9 mouse cellular contexts compared by ENCODE assay signal in genomic region chr7:130827431-130827830, GRCm38 (mm10). TPM values are rescaled to one million over a fixed set of nuclear protein-coding genes. Genes with fewer than 3 reads are reported as not detected.
DNase-seq lines count a peak whose midpoint lies in the region; ATAC-seq and TF ChIP-seq lines count a peak whose summit lies in the region.
"Had no signal": no experiment of that assay in that cellular context is flagged by ENCODE, and none has a peak within 500 bp of the region (broad histone marks: within the 10 kb centered on the region; RNA-seq: fewer than 3 reads in every experiment).

No protein-coding gene starts in this region.

- H3K9me3 ChIP-seq in forebrain, embryonic 10.5 days = no peaks in the 10 kb centered on the region
- no peaks in the 10 kb centered on the region for H3K9me3 ChIP-seq in forebrain, embryonic 12.5 days
- no peaks in the 10 kb centered on the region for H3K9me3 ChIP-seq in hindbrain, postnatal 0 days (ENCODE audit: low read length)

- TF ChIP-seq CTCF in hindbrain, postnatal 0 days (IDR thresholded peaks at IDR 0.05; ENCODE audit: low read depth) = peak; percentile 84
- peak; percentile 39; the same call in 1 of the 2 replicates for TF ChIP-seq CTCF in lung, adult 2 months (IDR thresholded peaks at IDR 0.05; ENCODE audit: insufficient read depth, low read length)

- H3K4me3 ChIP-seq in forebrain, embryonic 10.5 days = no peak overlapping the region
- no peak overlapping the region for H3K4me3 ChIP-seq in forebrain, embryonic 12.5 days (replicated peaks)
- no peak overlapping the region for H3K4me3 ChIP-seq in hindbrain, postnatal 0 days (ENCODE audit: low read length)
- H3K4me3 ChIP-seq in lung, adult 2 months (replicated peaks; ENCODE audit: extremely low read depth, low read depth, low read length) = no peak overlapping the region
- H3K4me3 ChIP-seq: myocyte had no signal

- WGBS in forebrain, embryonic 10.5 days = 70% methylated on average over 3 of the region's 3 CpGs
- 66% methylated on average over 3 of the region's 3 CpGs for WGBS in forebrain, embryonic 12.5 days
- WGBS in hindbrain, postnatal 0 days = 48% methylated on average over 3 of the region's 3 CpGs
- 35% methylated on average over 3 of the region's 3 CpGs for WGBS in lung, adult 2 months

- no peak overlapping the region for H3K9ac ChIP-seq in forebrain, embryonic 12.5 days
- no peak overlapping the region for H3K9ac ChIP-seq in hindbrain, postnatal 0 days (replicated peaks; ENCODE audit: low read length)

- 0 out of 2 replicates have a peak, but pooled peaks cover 4% of the 10 kb centered on the region for H3K4me1 ChIP-seq in forebrain, embryonic 10.5 days
- H3K4me1 ChIP-seq in forebrain, embryonic 12.5 days = no peaks in the 10 kb centered on the region
- H3K4me1 ChIP-seq in hindbrain, postnatal 0 days (ENCODE audit: insufficient read depth, low read length) = no peaks in the 10 kb centered on the region
- H3K4me1 ChIP-seq in lung, adult 2 months (ENCODE audit: control insufficient read depth, insufficient read depth, low read length) = no peaks in the 10 kb centered on the region

- no peak for ATAC-seq in forebrain, embryonic 12.5 days (ENCODE audit: low FRiP score)
- ATAC-seq in hindbrain, postnatal 0 days = no peak

- H3K4me2 ChIP-seq in forebrain, embryonic 12.5 days = no peak overlapping the region
- no peak overlapping the region for H3K4me2 ChIP-seq in hindbrain, postnatal 0 days (ENCODE audit: low read depth, low read length)

- no peaks in the 10 kb centered on the region for H3K36me3 ChIP-seq in forebrain, embryonic 10.5 days (replicated peaks)
- no peaks in the 10 kb centered on the region for H3K36me3 ChIP-seq in forebrain, embryonic 12.5 days (replicated peaks)
- no peaks in the 10 kb centered on the region for H3K36me3 ChIP-seq in hindbrain, postnatal 0 days (ENCODE audit: insufficient read depth, low read length)

- H3K27me3 ChIP-seq in forebrain, embryonic 10.5 days (ENCODE audit: poor library complexity, severe bottlenecking) = peaks cover 46% of the 10 kb centered on the region
- peaks cover 18% of the 10 kb centered on the region for H3K27me3 ChIP-seq in forebrain, embryonic 12.5 days
- no peaks in the 10 kb centered on the region for H3K27me3 ChIP-seq in hindbrain, postnatal 0 days (ENCODE audit: insufficient read depth, low read length)

- peak; percentile 46 for DNase-seq in forebrain, embryonic 10.5 days (ENCODE audit: extremely low spot score, low spot score)
- DNase-seq in right cerebral cortex, adult 18-20 months = peak; percentile 48
- no peak for DNase-seq in right cerebral cortex, postnatal 25 days
- peak; percentile 76 for DNase-seq in cerebellum, adult 9-10 months
- peak; percentile 82 for DNase-seq in hindbrain, postnatal 0 days (ENCODE audit: low spot score)
- peak; percentile 56 for DNase-seq in lung, adult 2 months
- DNase-seq in yolk sac, embryonic 10.5 days (ENCODE audit: low spot score) = peak; percentile 61

- H3K27ac ChIP-seq in forebrain, embryonic 10.5 days = no peak overlapping the region
- H3K27ac ChIP-seq in forebrain, embryonic 12.5 days = no peak overlapping the region
- no peak overlapping the region for H3K27ac ChIP-seq in hindbrain, postnatal 0 days

- TF ChIP-seq POLR2A in lung, adult 2 months (IDR thresholded peaks at IDR 0.05; ENCODE audit: borderline replicate concordance, extremely low read depth, low read depth, low read length) = no peak

RNA-seq across cellular contexts. Expression of gene Plekha1, which starts 38.1 kb away (rescaled TPM):
- 31.7 and 37.3 TPM in 2 replicates for polyA plus RNA-seq in forebrain, embryonic 10.5 days (2016; fragmentation: Nextera tagmentation; extraction: Ambion mirVana)
- 32.1 and 34.9 TPM in 2 replicates for polyA plus RNA-seq in forebrain, embryonic 12.5 days (2016; fragmentation: Nextera tagmentation; extraction: Ambion mirVana)
- 72.6 and 79.8 TPM in 2 replicates for total RNA-seq in hindbrain, postnatal 0 days (2014; rRNA removed)
- polyA plus RNA-seq in hindbrain, postnatal 0 days (2015; fragmentation: Nextera tagmentation; extraction: Ambion mirVana) = 44.2 and 50.0 TPM in 2 replicates
- polyA plus RNA-seq in lung, adult 2 months (2012; rRNA removed) = 66.8 and 99.2 TPM in 2 replicates

RNA-seq across cellular contexts. Expression of gene Btbd16, which starts 53.6 kb away (rescaled TPM):
- not detected in 2 replicates for polyA plus RNA-seq in forebrain, embryonic 10.5 days (2016; fragmentation: Nextera tagmentation; extraction: Ambion mirVana)
- polyA plus RNA-seq in forebrain, embryonic 12.5 days (2016; fragmentation: Nextera tagmentation; extraction: Ambion mirVana) = not detected in 2 replicates
- total RNA-seq in hindbrain, postnatal 0 days (2014; rRNA removed) = not detected in 2 replicates
- polyA plus RNA-seq in hindbrain, postnatal 0 days (2015; fragmentation: Nextera tagmentation; extraction: Ambion mirVana) = 0.10 and 0.18 TPM in 2 replicates
- polyA plus RNA-seq in lung, adult 2 months (2012; rRNA removed) = not detected in 2 replicates
- polyA plus RNA-seq: myocyte had no signal
